Mouse (Mus musculus) forebrain, embryonic 11.5 days (tissue): Measurements from ENCODE around the gene Sec61g. TPM values are rescaled to one million over a fixed set of nuclear protein-coding genes. Genes with fewer than 3 reads are reported as not detected.

Experiments used
- ATAC-seq: fragments of 200-750 bp; cut with Nextera tagmentation; replicated peaks from 2 replicates; pipeline ENCODE4 v1.8.0; 2017; ENCODE audit warnings: moderate TSS enrichment; ENCODE audit not compliant: low FRiP score
- DNase-seq: peaks from one replicate; pipeline ENCODE4 v3.0.0-alpha.2; 2017; ENCODE audit warnings: low spot score
- H3K27ac ChIP-seq: fragments of 300-500 bp; sonication (generic); 2 replicates; pipeline ENCODE4 v1.5.1; 2014; ENCODE audit warnings: low read depth, low read length
- H3K27me3 ChIP-seq: fragments of 300-500 bp; sonication (generic); 2 replicates; pipeline ENCODE4 v1.6.1; 2014; ENCODE audit warnings: mild to moderate bottlenecking, low read length, mixed read lengths; ENCODE audit not compliant: control insufficient read depth, insufficient read depth
- H3K36me3 ChIP-seq: fragments of 300-500 bp; sonication (generic); 2 replicates; pipeline ENCODE4 v1.6.1; 2014; ENCODE audit warnings: mild to moderate bottlenecking, low read length, moderate library complexity, mixed read lengths; ENCODE audit not compliant: control insufficient read depth, insufficient read depth
- H3K4me1 ChIP-seq: fragments of 300-500 bp; sonication (generic); replicated peaks from 2 replicates; pipeline ENCODE4 v1.6.1; 2014; ENCODE audit warnings: low read length, mixed read lengths; ENCODE audit not compliant: control insufficient read depth, insufficient read depth
- H3K4me2 ChIP-seq: fragments of 300-500 bp; sonication (generic); 2 replicates; pipeline ENCODE4 v1.6.1; 2014; ENCODE audit warnings: low read depth, mild to moderate bottlenecking, low read length, moderate library complexity, mixed read lengths; ENCODE audit not compliant: severe bottlenecking
- H3K4me3 ChIP-seq: fragments of 300-500 bp; sonication (generic); 2 replicates; pipeline ENCODE4 v1.5.1; 2014; ENCODE audit warnings: low read depth, low read length
- H3K9ac ChIP-seq: fragments of 300-500 bp; sonication (generic); 2 replicates; pipeline ENCODE4 v1.6.1; 2014; ENCODE audit warnings: low read length
- H3K9me3 ChIP-seq: fragments of 300-500 bp; sonication (generic); 2 replicates; pipeline ENCODE4 v1.6.1; 2016; ENCODE audit warnings: low read length, mixed read lengths; ENCODE audit not compliant: control insufficient read depth
- WGBS: fragments of 180-500 bp; shearing (Covaris S2); extraction: QIAGEN DNeasy Blood & Tissue Kit; methylation state at CpG from one replicate; pipeline ENCODE4 v1.1.7; 2014; 5-methylcytosine and 5-hydroxymethylcytosine counted together
- polyA plus RNA-seq: library from polyadenylated mRNA; unstranded; fragments of >200 nt; fragmentation: Nextera tagmentation; extraction: Ambion mirVana; gene quantifications from 2 replicates; pipeline ENCODE4 v1.2.1, GENCODE M21; 2014

Sec61g gene
- polyA plus RNA-seq, result 32.6 and 34.3 TPM in 2 replicates

DNA sequence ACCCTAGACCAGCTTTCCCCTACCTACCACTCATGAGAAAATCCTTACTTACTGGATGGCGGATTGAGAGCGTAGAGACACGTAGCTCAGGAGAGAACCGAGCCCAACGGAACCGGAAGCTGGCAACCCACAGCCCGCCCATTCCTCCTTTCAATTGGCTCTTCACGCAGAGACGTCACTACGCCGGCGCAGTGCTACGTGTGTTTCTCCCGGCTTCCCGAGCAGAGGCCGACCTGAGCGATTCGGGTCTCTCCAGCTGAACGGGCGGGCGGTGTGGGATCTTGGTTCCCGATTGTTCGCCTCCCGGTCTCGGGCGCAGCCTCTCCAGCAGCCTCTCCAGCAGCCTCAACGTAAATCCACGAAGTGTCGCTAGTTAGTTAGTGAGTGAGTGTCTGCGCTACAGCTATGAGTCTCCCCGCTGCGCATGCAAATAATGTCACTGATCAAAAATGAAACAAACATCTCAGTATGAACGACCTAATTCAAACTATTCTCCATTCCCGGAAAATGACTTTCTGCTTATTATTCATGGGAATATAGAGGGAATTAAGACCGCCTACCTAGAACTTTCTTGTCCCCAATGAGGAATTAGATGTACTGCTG is at the start of gene Sec61g:
Gene Sec61g (minus strand): TSS at position 433 of the 603 bp plus-strand sequence.
- Histone ChIP-seq H3K27ac (peak within 1 kb of the TSS; percentile 76; the same call in 1 of the 2 replicates), H3K36me3 (peaks cover 4% of the 10 kb centered on the region; the same call in 1 of the 2 replicates), H3K4me2 (peak within 1 kb of the TSS; percentile 74), H3K27me3 (no peaks in the 10 kb centered on the region), H3K4me1 (no peaks in the 10 kb centered on the region), H3K9me3 (no peaks in the 10 kb centered on the region), H3K4me3 (peak within 1 kb of the TSS; percentile 89), H3K9ac (peak within 1 kb of the TSS; percentile 90)
- ATAC-seq (peak; percentile 99), DNase-seq (peak; percentile 94)
- 1% methylated on average over 35 of the region's 35 CpGs for WGBS

DNA sequence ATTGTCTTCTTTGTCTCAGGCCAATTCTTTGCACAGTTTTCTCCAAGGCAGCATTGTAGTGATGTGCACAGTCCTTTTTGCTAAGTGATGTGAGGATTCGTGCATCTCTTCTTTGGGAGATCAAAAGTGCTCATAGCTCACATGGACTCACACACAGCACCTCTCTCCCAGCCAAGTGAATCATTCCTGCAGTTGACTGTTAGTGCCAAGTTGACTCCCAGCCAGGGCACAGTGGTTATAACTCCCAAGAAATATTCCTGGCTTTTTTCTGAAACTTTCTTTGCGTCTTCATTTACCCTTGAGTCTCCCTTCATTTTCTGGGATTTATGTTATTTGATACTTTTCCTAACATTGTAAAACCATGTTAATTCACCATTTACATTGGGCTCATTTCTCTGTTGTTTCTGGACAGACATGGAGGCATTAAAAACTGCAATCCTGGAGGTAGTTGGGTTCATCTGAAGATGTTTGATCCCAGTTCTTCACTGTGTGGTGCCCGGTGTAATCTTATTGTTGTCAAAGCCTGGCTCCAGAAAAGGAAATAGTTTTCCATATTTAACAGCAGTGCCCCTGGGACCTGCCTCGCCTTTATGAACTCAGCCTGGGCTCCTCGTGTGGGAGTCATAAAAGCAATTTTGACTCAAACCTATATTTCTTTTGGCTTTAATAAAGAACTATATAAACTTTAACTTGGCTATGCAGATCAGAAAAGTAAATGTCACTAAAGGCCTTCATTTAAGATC is 38.3 kb upstream of the Sec61g start:
- Histone ChIP-seq H3K36me3 (no peaks in the 10 kb centered on the region), H3K4me1 (no peaks in the 10 kb centered on the region), H3K27me3 (no peaks in the 10 kb centered on the region), H3K9ac (no peak overlapping the region), H3K9me3 (no peaks in the 10 kb centered on the region), H3K4me2 (no peak overlapping the region), H3K4me3 (no peak overlapping the region), H3K27ac (no peak overlapping the region)
- no peak for ATAC-seq
- 78% methylated on average over 5 of the region's 5 CpGs for WGBS
- no peak for DNase-seq

DNA sequence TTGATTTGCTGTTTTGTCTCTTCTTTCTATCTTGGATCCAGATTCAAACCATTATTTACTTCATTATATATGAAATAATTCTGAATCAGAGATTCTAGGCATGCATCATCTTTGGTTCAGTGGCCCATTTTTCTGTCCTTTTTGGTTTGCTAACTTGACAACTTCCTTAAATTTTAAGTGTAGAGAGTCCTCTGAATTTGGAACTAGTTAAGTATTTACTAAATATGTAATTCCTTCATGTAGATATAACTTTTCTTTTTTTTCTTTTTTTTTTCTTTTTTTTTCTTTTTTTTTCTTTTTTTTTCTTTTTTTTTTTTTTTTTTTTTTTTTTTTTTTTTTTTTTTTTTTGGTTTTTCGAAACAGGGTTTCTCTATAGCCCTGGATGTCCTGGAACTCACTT is 29.1 kb upstream of the Sec61g start:
- no peak overlapping the region for H3K27ac ChIP-seq
- H3K9me3 ChIP-seq, result no peaks in the 10 kb centered on the region
- no peak for ATAC-seq
- 85% methylated on average over 1 of the region's 1 CpGs for WGBS
- H3K4me1 ChIP-seq, result no peaks in the 10 kb centered on the region
- no peak overlapping the region for H3K9ac ChIP-seq
- H3K27me3 ChIP-seq, result no peaks in the 10 kb centered on the region
- no peak overlapping the region for H3K4me3 ChIP-seq
- H3K36me3 ChIP-seq, result no peaks in the 10 kb centered on the region
- DNase-seq, result no peak
- H3K4me2 ChIP-seq, result no peak overlapping the region

DNA sequence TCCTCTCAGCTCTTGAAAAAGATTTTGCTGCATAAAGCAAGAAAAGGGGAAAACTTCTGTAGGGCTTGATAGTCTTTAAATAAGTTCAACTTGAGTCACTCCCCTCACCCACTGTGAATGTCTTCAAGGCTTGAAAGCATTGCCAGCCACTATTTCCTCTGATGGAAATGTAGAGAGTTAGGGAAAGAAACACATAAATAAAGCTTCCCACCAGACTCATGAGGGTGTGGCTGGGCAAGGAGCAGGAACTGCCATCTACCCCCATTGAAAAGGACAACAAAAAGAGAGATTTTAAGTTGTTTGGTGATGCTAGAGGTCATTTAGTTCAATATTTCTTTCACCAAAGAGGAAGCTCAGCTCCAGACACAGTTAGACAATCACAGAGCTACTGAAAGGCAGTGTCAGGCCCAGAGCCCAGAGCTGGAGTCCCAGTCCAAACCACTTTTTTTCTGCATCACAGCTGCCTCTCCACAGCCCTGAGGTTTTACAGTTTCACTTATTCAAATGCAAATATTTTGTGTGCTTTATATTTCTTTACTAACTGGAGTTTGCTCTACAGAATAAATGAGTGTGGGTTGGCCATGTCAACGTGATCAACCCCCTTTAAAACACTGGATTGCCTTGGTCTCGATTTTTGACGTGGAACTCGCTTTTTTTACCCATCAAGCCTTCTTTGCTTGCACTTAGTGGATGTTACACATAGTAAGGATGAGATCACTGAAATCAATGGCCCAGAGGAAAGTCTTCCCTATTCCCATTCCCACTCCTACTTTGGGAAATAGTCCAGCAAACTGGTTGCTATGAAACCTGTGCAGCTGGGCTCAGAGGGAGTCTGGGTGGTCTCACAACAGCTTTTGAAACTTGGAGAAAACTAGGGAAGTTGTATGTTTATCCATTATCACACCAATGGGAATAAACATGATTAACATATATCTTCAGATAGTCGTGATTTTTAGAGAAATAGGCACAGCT is 26.6 kb upstream of the Sec61g start:
- no peak overlapping the region for H3K4me2 ChIP-seq
- no peaks in the 10 kb centered on the region for H3K4me1 ChIP-seq
- no peaks in the 10 kb centered on the region for H3K36me3 ChIP-seq
- no peak overlapping the region for H3K27ac ChIP-seq
- H3K4me3 ChIP-seq, result no peak overlapping the region
- DNase-seq (no peak), ATAC-seq (no peak)
- no peaks in the 10 kb centered on the region for H3K9me3 ChIP-seq
- H3K9ac ChIP-seq, result no peak overlapping the region
- H3K27me3 ChIP-seq, result no peaks in the 10 kb centered on the region
- 83% methylated on average over 5 of the region's 5 CpGs for WGBS

DNA sequence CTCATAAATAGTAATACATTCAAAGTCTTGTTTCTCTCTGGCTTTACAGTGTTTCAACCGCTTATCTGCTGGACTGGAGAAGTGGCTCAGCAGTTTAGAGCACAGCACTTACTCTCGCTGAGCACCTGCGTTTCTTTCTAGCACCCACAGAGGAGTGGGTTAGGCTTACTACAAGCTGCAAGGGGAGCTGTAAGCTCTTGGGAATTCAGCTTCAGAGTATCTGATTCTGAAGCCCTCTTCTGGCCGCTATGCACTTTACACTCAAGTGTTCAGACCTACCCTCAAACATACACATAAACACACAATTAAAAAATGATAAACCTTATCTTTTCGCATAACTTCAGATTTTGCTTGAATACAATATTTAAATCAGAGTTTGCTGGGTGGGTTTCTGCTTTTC is 24.6 kb upstream of the Sec61g start:
- DNase-seq (no peak), ATAC-seq (peak; percentile 33; the same call in 1 of the 2 replicates)
- no peaks in the 10 kb centered on the region for H3K4me1 ChIP-seq
- no peaks in the 10 kb centered on the region for H3K36me3 ChIP-seq
- no peak overlapping the region for H3K4me2 ChIP-seq
- no peaks in the 10 kb centered on the region for H3K27me3 ChIP-seq
- 21% methylated on average over 5 of the region's 5 CpGs for WGBS
- no peak overlapping the region for H3K4me3 ChIP-seq
- H3K9me3 ChIP-seq, result no peaks in the 10 kb centered on the region
- no peak overlapping the region for H3K9ac ChIP-seq
- H3K27ac ChIP-seq, result no peak overlapping the region

DNA sequence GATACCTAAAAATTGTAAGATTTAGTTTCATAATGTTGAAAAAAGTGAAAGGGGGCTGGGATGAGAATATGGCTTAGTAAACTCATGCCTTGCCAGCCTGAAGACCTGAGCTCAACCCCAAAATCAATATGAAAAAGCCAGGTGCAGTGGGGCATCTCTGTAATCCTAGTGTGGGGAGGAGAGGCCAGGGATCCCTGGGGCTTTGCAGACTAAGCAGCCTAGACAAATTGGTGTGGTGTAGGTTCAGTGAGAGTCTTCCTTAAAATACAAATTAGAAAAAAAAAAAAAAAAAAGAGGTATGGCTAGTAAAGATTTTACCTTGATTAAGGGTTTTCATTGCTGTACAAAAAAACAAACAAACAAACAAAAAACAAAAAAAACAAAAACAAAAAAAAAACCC is 20.6 kb upstream of the Sec61g start:
- ATAC-seq (no peak), DNase-seq (no peak)
- Histone ChIP-seq H3K27me3 (no peaks in the 10 kb centered on the region), H3K27ac (no peak overlapping the region), H3K9ac (no peak overlapping the region), H3K4me2 (no peak overlapping the region), H3K4me1 (no peaks in the 10 kb centered on the region), H3K4me3 (no peak overlapping the region), H3K36me3 (no peaks in the 10 kb centered on the region), H3K9me3 (no peaks in the 10 kb centered on the region)

DNA sequence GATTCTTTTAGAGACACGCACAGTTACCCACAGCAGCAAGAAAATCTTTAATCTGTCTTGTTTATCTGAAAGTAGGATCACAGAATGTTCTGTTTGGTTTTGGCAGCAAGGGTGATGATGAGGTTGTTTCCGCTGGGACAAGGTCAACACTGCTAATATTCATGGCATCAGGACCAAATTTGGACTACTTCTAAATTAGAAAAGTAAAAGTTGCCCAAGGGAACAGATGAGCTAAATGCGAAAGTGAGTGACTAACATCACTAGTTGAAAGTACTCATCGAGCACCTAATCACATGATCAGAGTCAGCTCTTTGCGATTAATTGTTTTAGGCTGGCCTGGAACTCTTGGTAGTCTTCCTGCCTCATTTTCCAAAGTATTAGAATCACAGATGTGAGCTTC is 20.1 kb upstream of the Sec61g start:
- 93% methylated on average over 5 of the region's 5 CpGs for WGBS
- Histone ChIP-seq H3K4me1 (no peaks in the 10 kb centered on the region), H3K36me3 (no peaks in the 10 kb centered on the region), H3K9me3 (no peaks in the 10 kb centered on the region), H3K27me3 (no peaks in the 10 kb centered on the region), H3K9ac (no peak overlapping the region), H3K27ac (no peak overlapping the region), H3K4me3 (no peak overlapping the region), H3K4me2 (no peak overlapping the region)
- DNase-seq (no peak), ATAC-seq (no peak)

DNA sequence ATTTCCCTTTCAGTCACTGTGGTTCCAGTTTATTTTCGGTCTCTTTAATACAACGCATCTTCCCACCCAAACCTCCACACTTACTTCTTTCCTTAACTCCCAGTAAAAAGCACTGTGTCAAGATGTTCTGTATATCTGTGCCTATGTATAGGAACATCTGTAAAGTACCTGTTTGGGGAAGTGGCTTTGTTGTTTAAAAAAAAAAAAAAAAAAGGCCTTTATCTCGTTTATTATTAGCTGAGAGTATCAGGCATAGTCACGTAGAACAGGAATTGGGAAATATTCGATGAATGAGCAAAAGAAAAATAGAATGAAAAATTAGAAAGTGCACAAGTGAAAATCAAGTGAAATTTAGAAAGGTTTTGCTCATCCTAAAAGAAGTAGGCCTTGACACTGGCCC is 19.5 kb upstream of the Sec61g start:
- no peak overlapping the region for H3K4me2 ChIP-seq
- no peaks in the 10 kb centered on the region for H3K36me3 ChIP-seq
- no peak for ATAC-seq
- DNase-seq, result no peak
- H3K4me1 ChIP-seq, result no peaks in the 10 kb centered on the region
- no peak overlapping the region for H3K27ac ChIP-seq
- H3K9me3 ChIP-seq, result no peaks in the 10 kb centered on the region
- H3K4me3 ChIP-seq, result no peak overlapping the region
- WGBS, result 91% methylated on average over 5 of the region's 5 CpGs
- H3K9ac ChIP-seq, result no peak overlapping the region
- H3K27me3 ChIP-seq, result no peaks in the 10 kb centered on the region
